In the genomic region with DNA sequence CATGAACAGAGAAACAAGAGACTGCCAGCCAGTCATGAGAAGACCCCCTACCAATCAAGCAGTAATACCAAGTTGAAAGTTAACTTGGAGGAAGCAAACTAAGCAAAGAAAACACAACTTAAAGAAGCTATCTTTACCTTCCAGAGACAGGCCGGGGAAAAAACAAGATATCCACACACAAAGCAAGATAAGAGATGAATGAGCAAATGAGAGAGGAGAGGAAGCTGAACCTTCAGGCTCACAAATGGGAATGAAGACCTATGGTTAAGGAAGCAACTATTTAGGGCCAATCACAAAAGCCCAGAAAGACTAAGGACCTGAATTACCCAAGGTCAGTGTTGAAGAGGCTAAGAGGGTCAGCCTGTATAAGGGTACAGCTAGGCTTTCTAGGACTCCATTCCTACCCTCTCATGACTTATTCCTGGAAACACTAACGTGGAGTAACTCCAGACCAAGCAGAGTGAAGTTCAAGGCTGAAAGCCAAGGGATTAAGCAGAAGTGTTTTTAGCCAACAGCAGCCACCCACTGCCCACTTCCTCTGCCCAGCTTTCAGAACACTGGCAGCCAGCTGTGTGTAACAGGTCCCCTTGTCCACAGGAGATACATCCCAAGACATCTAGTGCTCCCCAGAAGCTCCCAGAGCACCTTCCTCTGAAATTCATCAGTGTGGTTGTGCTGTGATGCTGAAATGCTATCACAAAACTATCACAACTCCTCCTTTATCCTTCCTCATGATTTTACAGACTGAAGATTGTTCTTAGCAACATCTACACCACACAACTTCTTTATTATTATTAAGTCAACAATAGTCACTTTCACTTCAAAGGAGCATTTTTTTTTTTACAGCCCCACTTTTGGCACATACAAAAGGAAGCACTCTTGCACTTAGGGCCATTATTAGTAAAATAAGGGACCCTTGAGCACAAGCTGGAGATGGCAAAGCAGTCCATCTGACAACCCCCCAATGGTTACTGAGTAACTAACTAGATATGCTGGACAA, we compare ENCODE assay signal across 10 mouse cellular contexts. TPM values are rescaled to one million over a fixed set of nuclear protein-coding genes. Genes with fewer than 3 reads are reported as not detected.
DNase-seq lines count a peak whose midpoint lies in the region; TF ChIP-seq lines count a peak whose summit lies in the region.
"Had no signal": no experiment of that assay in that cellular context is flagged by ENCODE, and none has a peak within 500 bp of the region (broad histone marks: within the 10 kb centered on the region; RNA-seq: fewer than 3 reads in every experiment).

No protein-coding gene starts in this region.

- H3K27ac ChIP-seq in kidney, adult 2 months (ENCODE audit: insufficient read depth, low read depth, low read length) = no peak overlapping the region
- no peak overlapping the region for H3K27ac ChIP-seq in left cerebral cortex, adult 2 months
- H3K27ac ChIP-seq: neural tube, embryonic 13.5 days had no signal

- intact Hi-C loops in left cerebral cortex, adult 2 months (cut with DNase I) = loop anchor here (5.0 kb wide), 1 partner anchor 64 kb away; no protein-coding TSS in a partner anchor
- intact Hi-C loops in left cerebral cortex, postnatal 25 days (cut with DNase I) = loop anchor here (5.0 kb wide), 1 partner anchor 36 kb away; the partner anchor contains the start of gene Rpl5

- no peak for TF ChIP-seq POLR2A in kidney, adult 2 months (IDR thresholded peaks at IDR 0.05; ENCODE audit: low read depth, low read length)

- 36% methylated on average over 2 of the region's 2 CpGs for WGBS in kidney, adult 2 months

- H3K4me1 ChIP-seq in kidney, adult 2 months (ENCODE audit: control insufficient read depth, insufficient read depth, low read length) = peaks cover 11% of the 10 kb centered on the region; the same call in 1 of the 2 replicates

- no peaks in the 10 kb centered on the region; the same call in 1 of the 2 replicates for H3K36me3 ChIP-seq in kidney, adult 2 months (ENCODE audit: control insufficient read depth, insufficient read depth, low read length)
- H3K36me3 ChIP-seq: neural tube, embryonic 13.5 days had no signal

- DNase-seq in kidney, adult 2 months = peak; percentile 67
- DNase-seq in kidney, adult 8-10 months = no peak
- peak; percentile 78 for DNase-seq in adipocyte (ENCODE audit: low spot score)
- DNase-seq in heart, adult 9 months (ENCODE audit: low spot score in 2 of 2) = peak; percentile 30 to 45
- DNase-seq in lung, postnatal 14 days = peak; percentile 15
- no peak for DNase-seq in left cerebral cortex, adult 2 months (ENCODE audit: extremely low spot score in 1 of 2, low spot score in 2 of 2)
- no peak for DNase-seq in layer of hippocampus, postnatal 10 days (ENCODE audit: low spot score in 2 of 2)
- no peak for DNase-seq in left cerebral cortex, postnatal 25 days (ENCODE audit: low spot score in 2 of 2)

- no peak overlapping the region for H3K4me3 ChIP-seq in kidney, adult 2 months (ENCODE audit: insufficient read depth, low read depth, low read length)
- no peak overlapping the region for H3K4me3 ChIP-seq in left cerebral cortex, adult 2 months
- H3K4me3 ChIP-seq: neural tube, embryonic 13.5 days had no signal

- no peaks in the 10 kb centered on the region for H3K27me3 ChIP-seq in kidney, adult 2 months (replicated peaks; ENCODE audit: control insufficient read depth, insufficient read depth, low read length)

- TF ChIP-seq CTCF in kidney, adult 2 months (conservative IDR thresholded peaks at IDR 0.05; ENCODE audit: insufficient read depth, insufficient read length, low read depth, low read length) = no peak
- TF ChIP-seq CTCF in left cerebral cortex, adult 2 months (IDR thresholded peaks at IDR 0.05) = no peak

RNA-seq across cellular contexts. Expression of gene Evi5, which starts 8.5 kb away (rescaled TPM):
- polyA plus RNA-seq in kidney, adult 2 months (2012; rRNA removed) = 37.3 and 39.0 TPM in 2 replicates
- total RNA-seq in left cerebral cortex, adult 2 months (2021) = 10 to 100 TPM; 85.7 to 88.7 TPM
- total RNA-seq in layer of hippocampus, postnatal 10 days (2021) = 10 to 100 TPM; 72.6 to 79.7 TPM
- total RNA-seq in left cerebral cortex, postnatal 25 days (2021) = 10 to 100 TPM; 71.4 to 78.3 TPM

RNA-seq across cellular contexts. Expression of gene Rpl5, which starts 33.9 kb away (rescaled TPM):
- polyA plus RNA-seq in kidney, adult 2 months (2012; rRNA removed) = 16.3 and 21.5 TPM in 2 replicates
- total RNA-seq in left cerebral cortex, adult 2 months (2021) = 10 to 100 TPM; 53.8 to 61.6 TPM
- 100 to 1,000 TPM; 133 to 138 TPM for total RNA-seq in layer of hippocampus, postnatal 10 days (2021)
- 10 to 100 TPM; 60.7 to 67.6 TPM for total RNA-seq in left cerebral cortex, postnatal 25 days (2021)

RNA-seq across cellular contexts. Expression of gene Ube2d2b, which starts 36.5 kb away (rescaled TPM):
- 0.08 TPM in 1 of 2 replicates, not detected in the other for polyA plus RNA-seq in kidney, adult 2 months (2012; rRNA removed)
- total RNA-seq in left cerebral cortex, adult 2 months (2021) = not detected
- total RNA-seq in layer of hippocampus, postnatal 10 days (2021) = not detected
- not detected for total RNA-seq in left cerebral cortex, postnatal 25 days (2021)
- polyA plus RNA-seq: neural tube, embryonic 13.5 days; Patski had no signal

Comparison
In these comparisons a context has a peak if more than half of its experiments do, and no peak if none do; other contexts are left out.
1. DNase-seq: peak in kidney, adult 2 months (single experiment), adipocyte (single experiment), heart, adult 9 months (2 of 2) and lung, postnatal 14 days (single experiment); none in kidney, adult 8-10 months (0 of 2), left cerebral cortex, adult 2 months (0 of 2), layer of hippocampus, postnatal 10 days (0 of 2) and left cerebral cortex, postnatal 25 days (0 of 2).